Mouse (Mus musculus): Measurements from ENCODE around the gene Adam33. TPM values are rescaled to one million over a fixed set of nuclear protein-coding genes. Genes with fewer than 3 reads are reported as not detected.

Adam33 gene
- polyA plus RNA-seq, 1 experiment from 2014 or later, result 1.4 TPM

- Histone ChIP-seq H3K9me3 (ENCODE audit: control insufficient read depth, low read length) (no peaks in the 10 kb centered on the region), H3K36me3 (ENCODE audit: control insufficient read depth, insufficient read depth) (peaks cover 19% of the 10 kb centered on the region), H3K4me2 (ENCODE audit: low read length) (no peak overlapping the region), H3K9ac (replicated peaks; ENCODE audit: low read depth, low read length) (no peak overlapping the region), H3K27ac (ENCODE audit: low read length) (no peak overlapping the region), H3K4me3 (replicated peaks; ENCODE audit: low read length) (no peak overlapping the region), H3K27me3 (replicated peaks; ENCODE audit: control insufficient read depth, insufficient read depth, low read length) (no peaks in the 10 kb centered on the region), H3K4me1 (replicated peaks; ENCODE audit: control insufficient read depth, insufficient read depth, low read length) (no peaks in the 10 kb centered on the region)
- WGBS, result 92% methylated on average over 1 of the region's 1 CpGs
- ATAC-seq, result no peak
Observed at GRCm38 (mm10) chr2:131010566-131010965, 53.0 kb downstream of the Adam33 start.

- Histone ChIP-seq H3K4me1 (replicated peaks; ENCODE audit: control insufficient read depth, insufficient read depth, low read length) (no peaks in the 10 kb centered on the region), H3K4me2 (ENCODE audit: low read length) (no peak overlapping the region), H3K27me3 (replicated peaks; ENCODE audit: control insufficient read depth, insufficient read depth, low read length) (no peaks in the 10 kb centered on the region), H3K36me3 (ENCODE audit: control insufficient read depth, insufficient read depth) (peaks cover 16% of the 10 kb centered on the region), H3K4me3 (replicated peaks; ENCODE audit: low read length) (no peak overlapping the region), H3K27ac (ENCODE audit: low read length) (no peak overlapping the region), H3K9ac (replicated peaks; ENCODE audit: low read depth, low read length) (no peak overlapping the region), H3K9me3 (ENCODE audit: control insufficient read depth, low read length) (no peaks in the 10 kb centered on the region)
- WGBS, result 96% methylated on average over 2 of the region's 2 CpGs
- ATAC-seq, result no peak
Observed at GRCm38 (mm10) chr2:131009123-131009522, 54.5 kb downstream of the Adam33 start.

Small RNA genes lying within 50 kb of the gene (microRNA-seq; reads per million reads assigned to microRNA genes)
- gene Mir6973b, result not detected

Other genes starting within 250 kb of the Adam33 start
- gene 4930402H24Rik, start 157.4 kb downstream of the Adam33 start, polyA plus RNA-seq (2015; fragmentation: Nextera tagmentation; extraction: Ambion mirVana), result 93.7 and 109 TPM in 2 replicates
- 12.2 and 14.8 TPM in 2 replicates for gene Atrn, start 157.3 kb downstream of the Adam33 start, polyA plus RNA-seq (2015; fragmentation: Nextera tagmentation; extraction: Ambion mirVana)
- gene Gfra4, start 20.7 kb downstream of the Adam33 start, polyA plus RNA-seq (2015; fragmentation: Nextera tagmentation; extraction: Ambion mirVana), result 33.0 and 42.8 TPM in 2 replicates
- gene Siglec1, start 23.0 kb upstream of the Adam33 start, polyA plus RNA-seq (2015; fragmentation: Nextera tagmentation; extraction: Ambion mirVana), result 0.12 and 0.13 TPM in 2 replicates
- 4.4 and 4.7 TPM in 2 replicates for gene Hspa12b, start 63.5 kb upstream of the Adam33 start, polyA plus RNA-seq (2015; fragmentation: Nextera tagmentation; extraction: Ambion mirVana)
- gene Gm11037, start 69.7 kb upstream of the Adam33 start, polyA plus RNA-seq (2015; fragmentation: Nextera tagmentation; extraction: Ambion mirVana), result not detected in 2 replicates
- gene 1700037H04Rik, start 96.3 kb upstream of the Adam33 start, polyA plus RNA-seq (2015; fragmentation: Nextera tagmentation; extraction: Ambion mirVana), result 87.5 and 97.1 TPM in 2 replicates
- gene Cenpb, start 116.3 kb upstream of the Adam33 start, polyA plus RNA-seq (2015; fragmentation: Nextera tagmentation; extraction: Ambion mirVana), result 16.0 and 16.9 TPM in 2 replicates
- gene Cdc25b, start 123.1 kb upstream of the Adam33 start, polyA plus RNA-seq (2015; fragmentation: Nextera tagmentation; extraction: Ambion mirVana), result 33.6 and 35.9 TPM in 2 replicates
- 11.3 and 12.6 TPM in 2 replicates for gene Spef1, start 123.5 kb upstream of the Adam33 start, polyA plus RNA-seq (2015; fragmentation: Nextera tagmentation; extraction: Ambion mirVana)
- gene Ap5s1, start 143.3 kb upstream of the Adam33 start, polyA plus RNA-seq (2015; fragmentation: Nextera tagmentation; extraction: Ambion mirVana), result 37.8 and 40.5 TPM in 2 replicates
- 5.7 and 6.8 TPM in 2 replicates for gene Mavs, start 170.2 kb upstream of the Adam33 start, polyA plus RNA-seq (2015; fragmentation: Nextera tagmentation; extraction: Ambion mirVana)
- 26.9 and 33.1 TPM in 2 replicates for gene Pank2, start 198.7 kb upstream of the Adam33 start, polyA plus RNA-seq (2015; fragmentation: Nextera tagmentation; extraction: Ambion mirVana)